ENCODE assay signal across 21 mouse cellular contexts in the genomic region with DNA sequence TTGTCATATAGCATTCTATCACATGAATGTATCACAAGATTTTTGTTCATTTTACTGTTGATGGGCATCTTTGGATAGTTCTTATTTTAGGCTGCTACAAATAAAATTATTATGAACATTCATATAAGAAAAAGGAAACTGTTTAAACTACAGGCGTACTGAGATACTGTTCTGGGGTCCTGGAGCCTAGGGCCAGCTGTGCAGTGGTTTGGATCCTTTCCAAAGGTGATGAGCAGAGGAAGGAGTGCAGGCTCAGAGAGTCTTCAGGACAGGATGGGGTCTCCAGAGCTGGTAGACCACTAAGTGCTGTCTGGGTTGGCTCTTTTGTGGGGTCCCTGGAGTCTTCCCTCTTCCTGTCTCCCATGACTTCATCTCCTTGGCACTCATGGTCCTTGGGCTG.
DNase-seq lines count a peak whose midpoint lies in the region; ATAC-seq lines count a peak whose summit lies in the region.
"Had no signal": no experiment of that assay in that cellular context is flagged by ENCODE, and none has a peak within 500 bp of the region (broad histone marks: within the 10 kb centered on the region; RNA-seq: fewer than 3 reads in every experiment).

No protein-coding gene starts in this region.

- peak; percentile 31 for DNase-seq in intestine, embryonic 14.5 days (ENCODE audit: low spot score)
- no peak for DNase-seq in gastrocnemius, postnatal 10 days
- no peak for DNase-seq in left cerebral cortex, postnatal 25 days (ENCODE audit: low spot score in 2 of 2)
- DNase-seq: adrenal gland, adult 8-10 months; adrenal gland, postnatal 14 days; adrenal gland, postnatal 36 days; cerebellum, adult 11-12 months; cerebellum, adult 8-10 months; cerebellum, adult 9-11 months; cerebellum, postnatal 14 days; cerebellum, postnatal 36 days; forebrain, postnatal 0 days had no signal

- no peaks in the 10 kb centered on the region for H3K4me1 ChIP-seq in intestine, embryonic 14.5 days (replicated peaks; ENCODE audit: control insufficient read depth, insufficient read depth, low read length)
- no peaks in the 10 kb centered on the region for H3K4me1 ChIP-seq in intestine, embryonic 16.5 days (ENCODE audit: control insufficient read depth, insufficient read depth, low read length)
- H3K4me1 ChIP-seq: forebrain, embryonic 13.5 days; forebrain, embryonic 15.5 days had no signal

- no peaks in the 10 kb centered on the region for H3K9me3 ChIP-seq in intestine, embryonic 14.5 days (ENCODE audit: control insufficient read depth, low read length)
- H3K9me3 ChIP-seq in intestine, embryonic 16.5 days (ENCODE audit: control insufficient read depth, low read length), result no peaks in the 10 kb centered on the region
- H3K9me3 ChIP-seq: embryonic facial prominence, embryonic 10.5 days; embryonic facial prominence, embryonic 12.5 days; forebrain, embryonic 13.5 days; forebrain, embryonic 15.5 days had no signal

- 45% methylated on average over 1 of the region's 1 CpGs for WGBS in intestine, embryonic 14.5 days
- 48% methylated on average over 1 of the region's 1 CpGs for WGBS in intestine, embryonic 16.5 days

- intact Hi-C loops in left cerebral cortex, postnatal 25 days (cut with DNase I), result loop anchor here (10.0 kb wide), 4 partner anchors 154 to 694 kb away; no protein-coding TSS in a partner anchor

- H3K4me3 ChIP-seq in intestine, embryonic 14.5 days (ENCODE audit: low read depth, low read length), result no peak overlapping the region
- no peak overlapping the region for H3K4me3 ChIP-seq in intestine, embryonic 16.5 days (ENCODE audit: low read length)
- H3K4me3 ChIP-seq: embryonic facial prominence, embryonic 10.5 days; embryonic facial prominence, embryonic 12.5 days; forebrain, embryonic 13.5 days; forebrain, embryonic 15.5 days had no signal

- H3K36me3 ChIP-seq in intestine, embryonic 14.5 days (ENCODE audit: control insufficient read depth, insufficient read depth, low read length), result no peaks in the 10 kb centered on the region
- H3K36me3 ChIP-seq in intestine, embryonic 16.5 days (ENCODE audit: control insufficient read depth, insufficient read depth, low read length), result no peaks in the 10 kb centered on the region
- H3K36me3 ChIP-seq: embryonic facial prominence, embryonic 10.5 days; embryonic facial prominence, embryonic 12.5 days; forebrain, embryonic 15.5 days had no signal

- no peak for ATAC-seq in intestine, embryonic 14.5 days (replicated peaks; ENCODE audit: low FRiP score, low TSS enrichment, low read depth)
- no peak for ATAC-seq in intestine, embryonic 16.5 days
- ATAC-seq in common myeloid progenitor, adult 5-6 weeks (replicated peaks; ENCODE audit: low read depth, poor library complexity, severe bottlenecking), result peak; percentile 62; the same call in 1 of the 2 replicates
- ATAC-seq in megakaryocyte progenitor cell, adult 5-6 weeks (replicated peaks; ENCODE audit: poor library complexity), result 0 out of 2 replicates have a peak, but pooled peaks have one; percentile 29
- ATAC-seq: activated CD4-positive, CD25-positive, alpha-beta regulatory T cell, adult 4 months; forebrain, embryonic 13.5 days; forebrain, embryonic 15.5 days; forebrain, postnatal 0 days; Patski had no signal

- no peak overlapping the region for H3K9ac ChIP-seq in intestine, embryonic 14.5 days (ENCODE audit: low read length)
- H3K9ac ChIP-seq in intestine, embryonic 16.5 days (ENCODE audit: low read depth, low read length), result no peak overlapping the region
- H3K9ac ChIP-seq: embryonic facial prominence, embryonic 12.5 days; forebrain, embryonic 13.5 days; forebrain, embryonic 15.5 days; forebrain, postnatal 0 days had no signal

- no peaks in the 10 kb centered on the region for H3K27me3 ChIP-seq in intestine, embryonic 14.5 days (replicated peaks; ENCODE audit: control insufficient read depth, insufficient read depth, low read length)
- no peaks in the 10 kb centered on the region for H3K27me3 ChIP-seq in intestine, embryonic 16.5 days (replicated peaks; ENCODE audit: control insufficient read depth, insufficient read depth, low read length)
- H3K27me3 ChIP-seq: embryonic facial prominence, embryonic 12.5 days; forebrain, embryonic 13.5 days; forebrain, embryonic 15.5 days; Patski had no signal

- no peak overlapping the region for H3K27ac ChIP-seq in intestine, embryonic 14.5 days (ENCODE audit: low read depth)
- H3K27ac ChIP-seq in intestine, embryonic 16.5 days (ENCODE audit: low read length), result no peak overlapping the region
- H3K27ac ChIP-seq: embryonic facial prominence, embryonic 10.5 days; embryonic facial prominence, embryonic 12.5 days; forebrain, embryonic 13.5 days; forebrain, embryonic 15.5 days had no signal

- H3K4me2 ChIP-seq in intestine, embryonic 14.5 days (ENCODE audit: low read length), result no peak overlapping the region
- no peak overlapping the region for H3K4me2 ChIP-seq in intestine, embryonic 16.5 days (ENCODE audit: low read depth, low read length)
- H3K4me2 ChIP-seq: embryonic facial prominence, embryonic 12.5 days; forebrain, embryonic 13.5 days; forebrain, embryonic 15.5 days had no signal

Comparison
In these comparisons a context has a peak if more than half of its experiments do, and no peak if none do; other contexts are left out.
1. ATAC-seq: peak in common myeloid progenitor, adult 5-6 weeks (single experiment) and megakaryocyte progenitor cell, adult 5-6 weeks (single experiment); none in intestine, embryonic 14.5 days (single experiment) and intestine, embryonic 16.5 days (single experiment).